Mouse (Mus musculus): ENCODE measurements at regions not wholly inside any gene's neighbourhood (a gene's known extent, or its start where the extent isn't known, plus 50 kb on each side); places are given as distances from the start of the nearest gene placed in this dataset.

DNA sequence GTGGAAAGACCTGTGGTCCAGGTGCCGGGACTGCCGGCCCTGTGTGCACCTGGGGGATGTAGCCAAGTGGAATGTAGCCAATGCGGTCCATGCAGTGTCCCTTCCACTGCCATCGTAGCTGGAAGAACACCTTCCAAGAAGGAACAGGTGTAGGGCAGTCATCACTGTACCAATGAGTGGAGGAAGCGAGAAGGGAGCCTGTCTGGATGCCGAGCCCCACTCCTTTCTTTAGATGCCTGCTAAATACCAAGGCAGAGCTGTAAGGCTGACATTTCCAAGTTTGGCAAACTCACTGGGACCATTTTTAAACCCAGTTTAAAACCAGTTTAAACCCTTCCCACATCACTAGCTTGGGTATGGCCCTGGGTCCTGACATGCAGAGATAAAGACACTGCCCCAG is 199.9 kb upstream of the Igsf21 start:
- no peak for TF ChIP-seq EP300 (IDR thresholded peaks at IDR 0.05; ENCODE audit: insufficient read depth, low read depth, low read length)
- no peak for TF ChIP-seq CTCF (IDR thresholded peaks at IDR 0.05; ENCODE audit: low read depth, low read length)
